9 mouse cellular contexts compared by ENCODE assay signal in genomic region chr10:121642054-121642947, GRCm38 (mm10). TPM values are rescaled to one million over a fixed set of nuclear protein-coding genes. Genes with fewer than 3 reads are reported as not detected.
A peak's percentile ranks its signal among the peaks of the same experiment; 100 is the strongest.
DNase-seq lines count a peak whose midpoint lies in the region; ATAC-seq lines count a peak whose summit lies in the region.
"Had no signal": no experiment of that assay in that cellular context is flagged by ENCODE, and none has a peak within 500 bp of the region (broad histone marks: within the 10 kb centered on the region; RNA-seq: fewer than 3 reads in every experiment).

No protein-coding gene starts in this region.

- no peak overlapping the region for H3K27ac ChIP-seq in limb, embryonic 15.5 days
- no peak overlapping the region for H3K27ac ChIP-seq in neural tube, embryonic 15.5 days (replicated peaks)

- peak; percentile 8 to 28 for DNase-seq in cerebellum, adult 18-20 months
- no peak for DNase-seq in cerebellum, adult 9-10 months
- DNase-seq in thymus, postnatal 4 days, result peak; percentile 16
- DNase-seq in thymus, postnatal 14 days, result no peak
- DNase-seq in right cerebral cortex, postnatal 14 days, result no peak
- no peak for DNase-seq in cerebellum, adult 11 months

- no peaks in the 10 kb centered on the region for H3K36me3 ChIP-seq in limb, embryonic 15.5 days
- H3K36me3 ChIP-seq in neural tube, embryonic 15.5 days, result no peaks in the 10 kb centered on the region

- H3K4me3 ChIP-seq in limb, embryonic 15.5 days, result peak overlapping the region; percentile 55
- H3K4me3 ChIP-seq in neural tube, embryonic 15.5 days (replicated peaks), result peak overlapping the region; percentile 51

- peaks cover 16% of the 10 kb centered on the region for H3K4me1 ChIP-seq in limb, embryonic 15.5 days
- peaks cover 19% of the 10 kb centered on the region for H3K4me1 ChIP-seq in neural tube, embryonic 15.5 days

- no peak for ATAC-seq in limb, embryonic 15.5 days (ENCODE audit: insufficient number of reproducible peaks, low FRiP score, low TSS enrichment, low read depth)
- ATAC-seq in neural tube, embryonic 15.5 days (ENCODE audit: low FRiP score), result no peak

- H3K9ac ChIP-seq in limb, embryonic 15.5 days, result peak overlapping the region; percentile 33; the same call in 1 of the 2 replicates
- peak overlapping the region; percentile 38; the same call in 1 of the 2 replicates for H3K9ac ChIP-seq in neural tube, embryonic 15.5 days (replicated peaks)

- peak overlapping the region; percentile 99 for H3K4me2 ChIP-seq in limb, embryonic 15.5 days
- H3K4me2 ChIP-seq in neural tube, embryonic 15.5 days, result peak overlapping the region; percentile 98

- 3% methylated on average over 28 of the region's 28 CpGs for WGBS in limb, embryonic 15.5 days
- WGBS in neural tube, embryonic 15.5 days, result 5% methylated on average over 28 of the region's 28 CpGs

- no peaks in the 10 kb centered on the region for H3K9me3 ChIP-seq in limb, embryonic 15.5 days
- no peaks in the 10 kb centered on the region for H3K9me3 ChIP-seq in neural tube, embryonic 15.5 days (replicated peaks)

- H3K27me3 ChIP-seq in limb, embryonic 15.5 days, result peaks cover 19% of the 10 kb centered on the region
- H3K27me3 ChIP-seq in neural tube, embryonic 15.5 days (replicated peaks), result peaks cover 39% of the 10 kb centered on the region

RNA-seq across cellular contexts. Expression of gene D930020B18Rik, which starts 0.9 kb away (rescaled TPM):
- 0.67 and 1.4 TPM in 2 replicates for polyA plus RNA-seq in limb, embryonic 15.5 days (2015; fragmentation: Nextera tagmentation; extraction: Ambion mirVana)
- polyA plus RNA-seq in neural tube, embryonic 15.5 days (2015; fragmentation: Nextera tagmentation; extraction: Ambion mirVana), result 0.17 and 0.23 TPM in 2 replicates
- polyA plus RNA-seq: C2C12 had no signal

RNA-seq across cellular contexts. Expression of gene Xpot, which starts 16.2 kb away (rescaled TPM):
- polyA plus RNA-seq in limb, embryonic 15.5 days (2015; fragmentation: Nextera tagmentation; extraction: Ambion mirVana), result 51.2 and 52.1 TPM in 2 replicates
- polyA plus RNA-seq in neural tube, embryonic 15.5 days (2015; fragmentation: Nextera tagmentation; extraction: Ambion mirVana), result 25.6 and 28.7 TPM in 2 replicates

RNA-seq across cellular contexts. Expression of gene Tbk1, which starts 55.7 kb away (rescaled TPM):
- 31.1 and 32.5 TPM in 2 replicates for polyA plus RNA-seq in limb, embryonic 15.5 days (2015; fragmentation: Nextera tagmentation; extraction: Ambion mirVana)
- 28.2 and 29.3 TPM in 2 replicates for polyA plus RNA-seq in neural tube, embryonic 15.5 days (2015; fragmentation: Nextera tagmentation; extraction: Ambion mirVana)

Comparison
In these comparisons a context has a peak if more than half of its experiments do, and no peak if none do; other contexts are left out.
1. DNase-seq: peak in cerebellum, adult 18-20 months (2 of 2) and thymus, postnatal 4 days (single experiment); none in cerebellum, adult 9-10 months (single experiment), thymus, postnatal 14 days (single experiment), right cerebral cortex, postnatal 14 days (single experiment) and cerebellum, adult 11 months (single experiment).